Mouse (Mus musculus) embryo, embryonic 10 days (tissue): ENCODE measurements around the gene Rxra.

ENCODE experiments used
- DNase-seq: peaks from one replicate; pipeline ENCODE4 v3.0.0-alpha.2; 2015; ENCODE audit warnings: low spot score

Gene Rxra

GRCm38 (mm10) chr2:27764256-27764936 is 88.2 kb downstream of the Rxra start:
- peak; percentile 75 for DNase-seq

- DNase-seq: peak; percentile 89
Observed at GRCm38 (mm10) chr2:27764937-27765319, 88.7 kb downstream of the Rxra start.

DNA sequence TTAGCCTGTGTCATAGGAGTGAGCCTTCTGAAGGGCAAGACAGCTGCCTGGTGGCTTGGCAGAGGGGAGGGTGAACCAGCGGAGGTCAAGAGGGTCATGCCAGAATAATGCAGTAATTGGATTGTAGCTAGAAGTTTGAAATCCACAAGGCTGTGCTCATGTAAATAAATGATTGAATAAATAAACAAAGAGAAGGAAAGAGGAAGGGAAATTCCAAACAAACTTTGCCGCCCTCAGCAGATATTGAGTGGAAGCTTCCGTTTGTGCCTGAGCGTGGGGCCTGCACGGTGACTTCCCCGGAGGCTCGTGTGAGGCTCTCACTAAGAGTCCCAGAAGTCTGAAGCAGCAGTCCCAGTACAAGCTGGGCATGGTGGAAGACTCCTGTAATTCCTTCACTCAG is 91.5 kb downstream of the Rxra start:
- no peak for DNase-seq

DNA sequence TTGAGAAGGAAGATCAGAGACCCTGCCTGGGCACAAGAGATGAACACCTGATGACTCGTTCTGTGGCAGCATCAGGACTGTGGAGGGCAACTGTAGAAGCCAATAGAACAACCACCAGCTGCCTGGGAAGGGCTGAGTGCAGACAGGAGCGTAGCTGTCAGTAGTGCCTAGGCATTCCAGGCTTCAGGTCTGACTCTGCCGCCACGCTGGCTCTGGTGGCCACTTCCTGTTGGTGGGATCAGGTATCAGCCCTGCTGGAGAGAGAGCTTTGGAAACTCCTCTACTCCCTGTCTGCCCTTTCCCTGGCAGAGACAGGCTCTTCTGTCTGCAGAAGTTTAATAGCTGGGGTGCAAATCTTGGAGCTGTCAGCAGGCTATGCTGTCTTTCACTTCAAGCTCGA is 93.5 kb downstream of the Rxra start:
- no peak for DNase-seq

DNA sequence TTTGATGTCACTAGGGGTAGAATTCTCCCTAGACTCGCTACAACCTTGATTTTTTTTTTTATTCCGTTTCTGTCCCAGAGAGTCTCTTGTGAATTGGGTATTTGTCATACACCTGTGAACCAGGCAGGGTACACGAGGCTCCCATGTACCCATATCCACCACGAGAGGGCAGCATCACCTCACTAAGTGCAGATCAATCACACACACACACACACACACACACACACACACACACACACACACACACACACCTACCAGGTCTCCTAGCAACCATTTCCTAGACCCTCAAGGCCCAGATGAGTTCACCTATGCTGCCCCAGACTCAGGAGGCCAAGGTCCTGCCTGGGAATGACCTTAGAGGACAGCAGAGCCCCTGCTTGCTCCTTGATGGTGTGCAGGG is 94.0 kb downstream of the Rxra start:
- DNase-seq: peak; percentile 86

DNA sequence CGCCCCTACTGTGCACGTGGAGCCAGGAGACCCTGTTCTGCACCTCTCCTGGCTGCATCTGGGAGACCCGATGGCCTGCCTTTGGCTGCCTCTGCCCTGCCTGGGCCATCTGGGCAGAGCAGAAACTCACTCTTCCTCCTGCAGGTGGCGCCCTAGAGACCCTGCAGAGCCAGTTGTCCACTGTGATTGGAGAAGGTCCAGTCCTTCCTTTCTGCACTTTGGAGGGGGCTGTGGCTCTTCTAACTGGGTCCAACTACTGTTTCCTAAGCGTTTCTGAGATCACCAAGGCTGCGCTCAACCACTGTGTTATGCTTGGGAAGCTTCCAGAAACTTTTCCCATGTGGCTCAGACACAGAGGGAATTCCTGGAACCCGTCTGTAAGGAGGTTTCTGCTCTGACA is 95.7 kb downstream of the Rxra start:
- peak; percentile 91 for DNase-seq

DNA sequence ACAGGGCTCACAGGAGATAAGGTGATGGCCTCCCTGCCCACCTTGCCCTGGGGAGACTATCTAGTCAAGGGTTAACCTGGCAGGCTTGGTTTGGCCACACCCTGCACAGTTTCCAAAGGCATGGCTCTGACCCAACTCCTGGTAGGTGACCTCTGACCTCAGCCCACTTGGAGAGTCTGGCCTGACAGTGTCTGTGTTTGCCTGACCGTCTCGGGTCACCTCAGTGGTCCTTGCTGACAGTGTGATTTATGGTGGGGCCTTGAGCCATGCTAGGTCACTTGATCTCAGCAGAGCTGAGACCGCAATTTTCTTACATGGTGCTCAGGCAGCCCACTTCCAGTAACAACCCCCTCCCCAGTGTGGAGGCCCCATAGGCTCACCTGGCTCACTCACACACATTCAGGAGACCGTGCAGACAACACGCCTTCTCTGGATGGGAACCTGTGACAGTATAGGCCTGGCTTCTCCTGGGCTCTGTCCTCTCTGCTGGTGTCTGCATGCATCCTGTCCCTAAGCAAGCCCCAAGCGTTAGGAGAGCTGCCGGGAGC is 96.7 kb downstream of the Rxra start:
- DNase-seq: peak; percentile 88

GRCm38 (mm10) chr2:27773980-27774730 is 97.9 kb downstream of the Rxra start:
- peak; percentile 51 for DNase-seq

GRCm38 (mm10) chr2:27775006-27775405 is 98.8 kb downstream of the Rxra start:
- DNase-seq: no peak

GRCm38 (mm10) chr2:27775625-27776024 is 99.4 kb downstream of the Rxra start:
- no peak for DNase-seq

GRCm38 (mm10) chr2:27777756-27778155 is 101.5 kb downstream of the Rxra start:
- DNase-seq: no peak

GRCm38 (mm10) chr2:27778289-27778688 is 102.0 kb downstream of the Rxra start:
- DNase-seq: no peak

- DNase-seq: no peak
Observed at GRCm38 (mm10) chr2:27779291-27779866, 103.1 kb downstream of the Rxra start.

DNA sequence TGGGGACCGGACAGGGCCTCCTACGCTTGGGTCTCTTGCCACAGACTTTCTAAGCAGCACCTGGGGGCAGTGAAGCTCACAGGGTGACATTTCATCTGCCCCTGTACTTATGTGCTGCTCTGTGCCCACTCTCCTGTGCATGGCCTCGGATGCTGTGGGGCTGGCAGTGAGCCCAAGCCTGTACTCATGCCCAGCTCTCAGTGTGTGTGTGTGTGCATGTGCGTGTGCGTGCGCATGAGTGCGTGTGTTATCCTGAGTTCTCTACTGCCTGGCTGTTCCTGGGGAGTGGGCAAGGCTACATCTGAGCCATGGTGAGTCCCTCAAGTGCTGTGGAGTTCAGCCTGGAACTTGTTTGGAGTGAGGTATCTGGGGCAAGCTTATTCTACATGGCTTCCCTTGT is 103.9 kb downstream of the Rxra start:
- no peak for DNase-seq

DNA sequence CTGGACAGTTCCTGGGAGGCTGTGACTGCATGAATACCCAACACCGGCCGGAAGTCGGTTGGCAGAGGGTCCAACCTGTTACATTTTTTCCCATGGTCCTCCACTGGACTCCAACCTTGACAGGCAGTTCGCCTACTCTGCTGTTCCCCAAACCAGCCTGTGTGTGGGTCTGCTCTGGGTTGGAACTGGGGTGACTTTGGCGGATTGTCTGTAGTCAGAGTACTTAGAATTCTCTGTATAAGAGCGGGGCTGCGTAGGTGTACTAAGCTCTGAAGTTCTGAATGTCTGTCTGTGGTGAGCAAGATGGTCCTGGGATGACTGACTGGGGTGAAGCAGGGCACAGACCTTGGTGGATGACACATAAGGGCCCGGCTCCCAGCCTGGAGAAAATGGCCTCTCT is 109.1 kb downstream of the Rxra start:
- DNase-seq: no peak

- DNase-seq: no peak
Observed at GRCm38 (mm10) chr2:27785973-27786417, 109.8 kb downstream of the Rxra start.

GRCm38 (mm10) chr2:27791571-27791970 is 115.3 kb downstream of the Rxra start:
- DNase-seq: no peak

GRCm38 (mm10) chr2:27799018-27799417 is 122.8 kb downstream of the Rxra start:
- no peak for DNase-seq

DNA sequence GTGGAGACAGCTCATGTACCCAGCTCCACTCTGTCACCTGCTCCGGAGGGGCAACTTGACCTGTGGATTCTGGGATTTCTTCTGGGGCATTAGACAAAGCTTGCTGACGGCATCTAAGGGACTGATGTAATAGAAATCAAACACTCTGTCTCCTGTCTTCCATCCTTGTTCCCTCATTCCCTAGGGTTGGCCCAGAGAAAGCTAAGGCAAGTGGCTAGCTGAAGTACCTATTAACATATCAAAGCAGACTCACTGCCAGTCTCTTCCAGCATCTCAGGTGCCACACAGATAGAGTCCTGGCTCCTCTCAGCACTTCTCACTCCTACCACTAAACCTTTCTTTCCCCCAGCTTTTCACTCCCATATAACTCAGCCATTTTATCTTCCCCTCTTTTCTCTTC is 124.8 kb downstream of the Rxra start:
- no peak for DNase-seq

GRCm38 (mm10) chr2:27802493-27802892 is 126.3 kb downstream of the Rxra start:
- DNase-seq: peak; percentile 36

DNA sequence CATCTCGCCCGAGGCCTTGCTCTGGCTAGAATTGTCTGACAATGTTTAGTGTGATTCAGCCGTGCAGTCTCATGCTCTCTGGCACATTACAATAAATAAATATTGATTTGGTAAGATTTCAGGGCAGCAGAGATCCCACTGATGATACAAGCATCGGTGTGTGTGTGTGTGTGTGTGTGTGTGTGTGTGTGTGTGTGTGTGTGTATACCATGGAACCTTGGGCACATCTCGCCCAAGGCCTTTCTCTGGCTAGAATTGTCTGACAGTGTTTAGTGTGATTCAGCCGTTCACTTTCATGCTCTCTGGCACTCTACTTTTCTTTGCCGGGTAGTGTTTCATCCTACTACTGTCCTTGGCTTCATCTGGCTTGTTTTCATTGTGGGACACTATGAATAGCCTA is 130.5 kb downstream of the Rxra start:
- no peak for DNase-seq

GRCm38 (mm10) chr2:27807684-27808083 is 131.4 kb downstream of the Rxra start:
- peak; percentile 52 for DNase-seq

GRCm38 (mm10) chr2:27809897-27810296 is 133.7 kb downstream of the Rxra start:
- DNase-seq: no peak
